Mouse (Mus musculus) gastrocnemius, postnatal 25 days (tissue): Measurements from ENCODE around the gene Fam111a. TPM values are rescaled to one million over a fixed set of nuclear protein-coding genes. Genes with fewer than 3 reads are reported as not detected.

ENCODE experiments used
- DNase-seq: peaks from one replicate; pipeline ENCODE4 v3.0.0; 2022
- total RNA-seq, 2 experiments: library from RNA; stranded (reverse); gene quantifications; 1 replicate in 1 of 2; 2 replicates in 1 of 2; pipeline ENCODE4 v1.2.3; 2021

Gene Fam111a
- total RNA-seq, 2 experiments from 2014 or later = 2.5 to 3.9 TPM

- no peak for DNase-seq
Observed at GRCm38 (mm10) chr19:12558219-12558618, 12.7 kb downstream of the Fam111a start.

GRCm38 (mm10) chr19:12564197-12564596, 18.7 kb downstream of the Fam111a start:
- no peak for DNase-seq

DNA sequence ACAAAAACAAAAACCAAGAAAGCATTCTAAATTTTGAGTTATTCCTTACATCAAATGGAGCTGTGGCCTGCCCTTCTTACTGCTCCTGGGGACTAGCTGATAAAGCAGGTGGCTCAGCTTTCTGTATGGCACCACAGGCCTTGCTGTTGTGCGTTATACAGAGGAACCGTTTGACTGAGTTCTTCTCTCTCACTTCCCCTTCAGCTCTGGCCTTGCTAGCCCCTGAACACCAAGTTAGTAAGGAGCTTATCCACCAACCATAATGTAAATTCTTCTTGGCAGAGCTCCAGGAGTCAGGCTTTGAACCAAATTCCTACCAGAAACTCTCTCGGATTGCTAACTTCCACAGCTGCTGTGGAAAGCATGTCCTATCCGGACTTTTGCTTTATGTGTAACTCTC, 21.5 kb downstream of the Fam111a start:
- no peak for DNase-seq

DNA sequence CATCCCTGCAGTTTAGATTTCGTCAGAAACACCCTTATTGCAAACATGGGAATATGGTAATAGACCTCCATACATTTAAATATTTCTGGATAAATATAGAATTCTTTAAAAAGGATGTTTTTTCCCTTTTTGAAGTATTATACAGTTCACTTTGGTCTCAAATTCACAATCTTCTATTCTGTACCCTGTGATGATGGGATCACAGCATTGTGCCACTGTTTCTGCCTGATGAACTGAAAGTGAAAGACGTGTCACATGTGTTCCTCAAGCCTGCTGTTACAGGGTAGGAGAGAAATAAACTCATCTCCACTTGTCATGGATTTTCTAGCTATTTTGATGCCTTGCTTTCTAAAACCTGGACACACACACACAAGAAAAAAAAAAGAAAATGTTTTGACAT, 25.3 kb downstream of the Fam111a start:
- no peak for DNase-seq

GRCm38 (mm10) chr19:12571687-12572086, 26.1 kb downstream of the Fam111a start:
- DNase-seq = no peak

- no peak for DNase-seq
Observed at GRCm38 (mm10) chr19:12572614-12573265, 27.2 kb downstream of the Fam111a start.

GRCm38 (mm10) chr19:12573266-12574011, 27.9 kb downstream of the Fam111a start:
- peak; percentile 91 for DNase-seq

GRCm38 (mm10) chr19:12574012-12574407, 28.5 kb downstream of the Fam111a start:
- DNase-seq = peak; percentile 30

DNA sequence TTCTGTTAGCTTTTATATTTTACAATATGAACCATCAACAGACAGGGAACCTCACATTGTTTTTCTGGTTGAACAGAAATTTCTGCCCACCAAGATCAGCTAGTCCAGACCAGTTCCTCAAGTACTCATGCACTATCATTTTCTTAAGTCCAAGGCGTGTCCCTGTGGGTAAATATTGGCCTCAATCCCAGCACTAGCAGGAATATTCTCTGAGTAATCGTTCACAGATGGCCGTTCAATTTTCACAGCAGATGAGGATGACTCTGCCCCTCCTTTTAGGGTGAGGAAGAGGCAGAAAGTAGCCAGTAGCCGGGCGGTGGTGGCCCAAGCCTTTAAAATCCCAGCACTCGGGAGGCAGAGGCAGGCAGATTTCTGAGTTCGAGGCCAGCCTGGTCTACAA, 29.6 kb downstream of the Fam111a start:
- peak; percentile 65 for DNase-seq

DNA sequence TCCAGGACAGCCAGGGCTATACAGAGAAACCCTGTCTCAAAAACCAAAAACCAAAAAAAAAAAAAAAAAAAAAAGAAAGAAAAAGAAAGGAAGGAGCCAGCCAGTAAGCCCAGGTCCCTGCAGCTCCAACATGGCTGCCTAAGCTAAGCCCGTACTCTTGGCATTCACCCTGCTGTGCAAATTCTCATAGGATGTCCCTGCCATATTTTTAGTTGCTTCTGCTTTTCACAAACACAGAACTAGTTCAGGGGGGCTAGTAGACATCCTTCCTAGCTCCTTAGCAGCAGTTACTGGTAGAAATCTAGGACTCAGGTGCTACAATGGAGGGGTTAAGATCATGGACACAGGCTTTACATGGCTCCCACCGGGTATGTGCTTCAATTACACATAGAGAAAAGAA, 30.0 kb downstream of the Fam111a start:
- no peak for DNase-seq

- DNase-seq = no peak
Observed at GRCm38 (mm10) chr19:12576639-12577038, 31.1 kb downstream of the Fam111a start.

GRCm38 (mm10) chr19:12585310-12585709, 39.8 kb downstream of the Fam111a start:
- no peak for DNase-seq

- DNase-seq = peak; percentile 40
Observed at GRCm38 (mm10) chr19:12591908-12592307, 46.4 kb downstream of the Fam111a start.

- no peak for DNase-seq
Observed at GRCm38 (mm10) chr19:12595135-12595529, 49.6 kb downstream of the Fam111a start.

- DNase-seq = peak; percentile 25
Observed at GRCm38 (mm10) chr19:12595530-12596289, 50.2 kb downstream of the Fam111a start.

DNA sequence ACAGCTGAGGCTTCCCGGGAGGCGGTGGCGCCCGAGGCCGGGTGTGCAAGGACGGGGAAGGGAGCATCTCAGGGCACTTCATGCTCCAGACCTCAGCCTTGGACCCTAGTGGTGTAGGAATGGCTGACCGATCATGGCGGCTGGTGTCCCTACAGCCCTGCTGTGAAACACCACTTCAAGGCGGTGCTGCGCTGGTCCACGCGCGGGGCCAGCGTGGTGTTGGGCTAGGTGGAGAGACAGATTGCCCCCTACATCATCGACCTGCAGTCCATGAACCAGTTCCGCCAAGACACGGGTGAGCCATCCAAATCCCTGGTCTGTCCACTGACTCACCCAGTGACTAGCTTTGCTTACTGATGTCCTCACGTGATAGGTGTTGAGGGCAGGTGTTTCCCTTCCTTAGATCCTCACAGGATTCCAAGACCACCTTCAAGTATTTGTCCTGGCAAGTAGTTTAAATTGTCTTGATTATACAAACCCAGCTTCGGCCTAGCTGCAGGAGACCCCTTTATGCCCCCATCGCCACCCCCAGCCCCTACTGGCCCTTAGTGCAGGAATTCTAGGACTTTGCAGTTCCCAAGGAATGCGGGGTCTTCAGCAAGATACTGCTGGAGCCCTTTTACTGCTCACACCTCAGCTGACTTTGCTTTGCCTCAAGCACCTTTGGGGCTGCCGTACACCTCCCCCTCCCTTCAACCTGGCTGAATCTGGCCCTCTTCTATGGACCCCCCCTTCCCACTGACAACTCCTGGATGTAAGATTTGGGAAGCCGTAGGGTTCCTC, 50.9 kb downstream of the Fam111a start:
- no peak for DNase-seq

- no peak for DNase-seq
Observed at GRCm38 (mm10) chr19:12597073-12597405, 51.5 kb downstream of the Fam111a start.

DNA sequence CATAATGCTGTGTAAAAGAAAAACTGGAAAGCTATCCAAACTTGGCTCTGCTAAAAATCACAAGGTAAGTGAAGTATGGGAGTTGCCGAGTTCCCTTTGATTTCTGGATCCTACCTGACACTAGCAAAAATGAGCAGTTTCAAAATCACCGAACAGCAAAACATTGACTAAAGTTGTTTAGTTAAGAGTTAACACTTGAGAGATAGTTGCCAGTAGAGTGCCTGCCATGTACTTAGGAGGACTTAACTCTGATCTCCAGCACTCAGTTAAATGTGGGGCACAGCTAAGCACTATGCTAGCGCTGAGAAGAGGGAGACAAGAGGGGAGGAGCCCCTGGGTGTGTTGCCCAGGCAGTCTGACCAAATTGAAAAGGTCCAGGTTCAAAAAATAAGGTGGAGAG, 53.1 kb downstream of the Fam111a start:
- DNase-seq = no peak

DNA sequence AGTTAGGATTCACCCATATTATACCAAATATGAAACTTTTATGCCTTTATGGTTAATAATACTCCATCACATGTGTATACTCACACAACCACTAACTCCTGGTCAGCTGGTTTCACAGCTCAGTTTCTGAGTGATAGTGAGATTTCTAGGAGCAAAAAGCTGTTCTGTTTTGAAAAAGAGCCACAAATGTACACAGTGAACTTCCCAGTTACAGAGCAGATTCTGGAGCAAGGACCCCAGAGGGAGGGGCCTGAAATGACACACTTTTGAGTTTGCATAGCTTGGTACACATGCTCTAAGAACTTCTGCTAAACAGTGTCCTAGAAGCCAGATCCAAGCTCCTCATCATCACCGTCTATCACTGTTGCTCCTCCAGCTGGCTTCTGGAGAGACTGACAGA, 54.1 kb downstream of the Fam111a start, which contains the start of gene Gm4952:
Gene Gm4952 (plus strand): TSS at position 301 of the 400 bp plus-strand sequence.
- no peak for DNase-seq

- no peak for DNase-seq
Observed at GRCm38 (mm10) chr19:12600684-12601480, 55.3 kb downstream of the Fam111a start.

DNA sequence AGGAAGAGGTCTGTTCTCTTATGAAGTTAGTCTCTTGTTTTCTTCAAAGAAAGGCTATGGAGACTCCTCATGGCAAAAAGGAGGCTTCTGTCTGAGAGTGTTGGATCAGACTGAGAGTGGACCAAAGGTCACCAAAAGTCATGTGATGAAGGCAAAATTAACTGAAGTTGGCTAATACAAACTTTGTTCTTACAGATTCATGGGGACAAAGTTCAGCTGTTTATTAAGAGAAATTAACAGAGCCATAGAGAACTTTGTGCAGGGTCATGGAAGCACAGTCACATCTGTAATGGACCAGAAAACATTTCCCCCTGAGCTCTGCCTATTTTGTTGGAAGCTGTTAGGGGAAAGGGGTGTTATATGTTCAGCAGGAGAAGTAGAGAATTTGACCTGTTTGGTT, 62.8 kb downstream of the Fam111a start:
- DNase-seq = no peak
